Mouse (Mus musculus) embryonic facial prominence, embryonic 15.5 days (tissue): ENCODE data around the gene Bmf. TPM values are rescaled to one million over a fixed set of nuclear protein-coding genes. Genes with fewer than 3 reads are reported as not detected.
A peak's percentile ranks its signal among the peaks of the same experiment; 100 is the strongest.

ENCODE experiments used
- ATAC-seq: fragments of 200-750 bp; cut with Nextera tagmentation; 2 replicates; pipeline ENCODE4 v1.8.0; 2017; ENCODE audit warnings: low read depth, moderate TSS enrichment; ENCODE audit not compliant: insufficient number of reproducible peaks, low FRiP score, low TSS enrichment
- H3K27ac ChIP-seq: fragments of 300-500 bp; sonication (generic); replicated peaks from 2 replicates; pipeline ENCODE4 v1.5.1; 2015; ENCODE audit warnings: mild to moderate bottlenecking, inconsistent platforms
- H3K27me3 ChIP-seq: fragments of 300-500 bp; sonication (generic); 2 replicates; pipeline ENCODE4 v1.6.1; 2015; ENCODE audit warnings: inconsistent platforms
- H3K36me3 ChIP-seq: fragments of 300-500 bp; sonication (generic); 2 replicates; pipeline ENCODE4 v1.6.1; 2015; ENCODE audit warnings: mild to moderate bottlenecking, inconsistent platforms
- H3K4me1 ChIP-seq: fragments of 300-500 bp; sonication (generic); 2 replicates; pipeline ENCODE4 v1.6.1; 2015; ENCODE audit warnings: inconsistent platforms
- H3K4me2 ChIP-seq: fragments of 300-500 bp; sonication (generic); replicated peaks from 2 replicates; pipeline ENCODE4 v1.6.1; 2015; ENCODE audit warnings: mild to moderate bottlenecking, inconsistent platforms
- H3K4me3 ChIP-seq: fragments of 300-500 bp; sonication (generic); replicated peaks from 2 replicates; pipeline ENCODE4 v1.5.1; 2015; ENCODE audit warnings: mild to moderate bottlenecking, inconsistent platforms
- H3K9ac ChIP-seq: fragments of 300-500 bp; sonication (generic); 2 replicates; pipeline ENCODE4 v1.6.1; 2015; ENCODE audit warnings: inconsistent platforms
- H3K9me3 ChIP-seq: fragments of 300-500 bp; sonication (generic); replicated peaks from 2 replicates; pipeline ENCODE4 v1.6.1; 2016; ENCODE audit warnings: inconsistent platforms
- WGBS: fragments of 180-500 bp; shearing (Covaris S2); methylation state at CpG from one replicate; pipeline ENCODE4 v1.1.7; 2015; 5-methylcytosine and 5-hydroxymethylcytosine counted together
- polyA plus RNA-seq: library from polyadenylated mRNA; unstranded; fragments of >200 nt; fragmentation: Nextera tagmentation; extraction: Ambion mirVana; gene quantifications from 2 replicates; pipeline ENCODE4 v1.2.1, GENCODE M21; 2015

The Bmf gene
- polyA plus RNA-seq, 1 experiment from 2014 or later: 6.7 TPM

DNA sequence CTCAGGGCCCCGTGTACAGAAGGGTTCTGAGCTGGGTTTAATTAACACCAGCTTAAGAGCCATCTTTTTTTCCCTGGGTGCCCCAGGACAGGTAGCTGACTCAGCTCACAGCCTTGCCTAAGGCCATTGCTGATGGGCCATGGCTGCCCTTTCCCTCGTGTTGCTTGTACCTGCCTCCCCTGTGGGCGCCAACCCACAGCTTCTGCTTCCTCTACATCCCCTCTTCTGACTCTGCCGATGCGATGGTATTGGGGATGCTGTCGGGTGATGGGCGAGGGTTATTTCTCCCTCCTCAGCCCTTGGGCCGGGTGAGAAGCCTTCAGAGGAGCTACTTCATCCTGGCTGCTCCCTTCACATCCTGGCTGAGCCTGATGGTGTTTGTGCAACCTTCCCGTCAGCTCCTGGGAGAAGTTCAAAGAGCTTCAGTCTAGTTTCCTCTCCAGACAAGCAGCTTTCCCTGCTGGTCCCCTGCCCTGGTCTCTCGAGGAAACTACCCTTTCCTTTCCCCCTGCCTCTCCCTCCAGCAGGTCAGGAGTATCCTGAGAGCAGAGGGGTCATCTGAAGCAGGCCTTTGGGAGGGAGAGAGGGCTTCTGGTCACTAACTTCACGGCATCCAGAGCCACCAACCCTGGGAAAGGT, 37.6 kb downstream of the Bmf start:
- Histone ChIP-seq H3K9me3 (no peaks in the 10 kb centered on the region), H3K27ac (0 out of 2 replicates have a peak overlapping the region, but pooled peaks have one; percentile 7), H3K9ac (no peak overlapping the region), H3K36me3 (no peaks in the 10 kb centered on the region), H3K27me3 (no peaks in the 10 kb centered on the region), H3K4me3 (no peak overlapping the region), H3K4me1 (peaks cover 36% of the 10 kb centered on the region), H3K4me2 (no peak overlapping the region)
- no peak for ATAC-seq
- WGBS: 52% methylated on average over 11 of the region's 11 CpGs

DNA sequence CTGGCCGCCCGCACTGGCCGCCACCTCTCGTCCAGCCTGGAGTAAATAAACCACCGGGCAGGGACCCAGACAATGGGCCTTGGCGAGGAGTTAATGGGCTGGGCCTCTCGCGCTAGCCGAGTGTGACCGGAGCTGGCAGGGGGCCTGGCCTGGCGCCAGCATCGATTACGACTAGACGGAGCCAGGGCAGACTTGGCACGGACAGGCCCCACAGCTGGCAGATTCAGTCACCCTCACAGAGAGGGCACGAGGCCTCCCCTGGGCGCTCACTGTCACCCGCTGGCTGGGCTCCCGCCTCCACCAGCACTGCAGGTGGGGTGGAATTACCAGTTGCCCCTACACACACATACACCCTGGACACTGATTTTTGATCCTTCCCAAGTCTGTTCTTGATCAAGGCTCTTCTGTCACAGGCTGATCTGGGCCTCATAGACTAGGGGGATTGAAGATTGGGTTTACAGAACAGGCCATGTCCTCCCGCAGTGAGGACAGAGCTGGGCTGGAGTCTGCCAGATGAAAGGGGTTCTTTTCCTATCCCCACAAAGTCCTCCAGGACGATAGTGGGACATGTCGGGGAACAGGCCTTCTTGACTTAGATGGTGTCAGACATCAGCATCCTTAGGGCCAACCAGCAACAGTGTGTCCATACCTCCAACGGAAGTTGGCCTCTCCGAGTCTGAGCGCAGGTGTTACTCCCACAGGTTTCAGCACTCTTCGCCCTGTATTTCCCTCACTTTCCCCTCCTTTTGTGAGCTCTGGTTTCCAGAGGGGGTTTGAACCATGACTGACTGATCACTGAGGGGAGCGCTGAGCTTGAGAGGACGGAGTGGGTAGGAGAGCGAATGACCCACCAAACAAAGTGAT, 38.8 kb downstream of the Bmf start:
- peak; percentile 84 for ATAC-seq
- H3K36me3 ChIP-seq: no peaks in the 10 kb centered on the region
- no peaks in the 10 kb centered on the region for H3K9me3 ChIP-seq
- H3K4me2 ChIP-seq: peak overlapping the region; percentile 10; the same call in 1 of the 2 replicates
- H3K4me3 ChIP-seq: no peak overlapping the region
- peak overlapping the region; percentile 74 for H3K27ac ChIP-seq
- H3K9ac ChIP-seq: no peak overlapping the region
- 35% methylated on average over 29 of the region's 29 CpGs for WGBS
- H3K4me1 ChIP-seq: peaks cover 36% of the 10 kb centered on the region
- H3K27me3 ChIP-seq: no peaks in the 10 kb centered on the region

DNA sequence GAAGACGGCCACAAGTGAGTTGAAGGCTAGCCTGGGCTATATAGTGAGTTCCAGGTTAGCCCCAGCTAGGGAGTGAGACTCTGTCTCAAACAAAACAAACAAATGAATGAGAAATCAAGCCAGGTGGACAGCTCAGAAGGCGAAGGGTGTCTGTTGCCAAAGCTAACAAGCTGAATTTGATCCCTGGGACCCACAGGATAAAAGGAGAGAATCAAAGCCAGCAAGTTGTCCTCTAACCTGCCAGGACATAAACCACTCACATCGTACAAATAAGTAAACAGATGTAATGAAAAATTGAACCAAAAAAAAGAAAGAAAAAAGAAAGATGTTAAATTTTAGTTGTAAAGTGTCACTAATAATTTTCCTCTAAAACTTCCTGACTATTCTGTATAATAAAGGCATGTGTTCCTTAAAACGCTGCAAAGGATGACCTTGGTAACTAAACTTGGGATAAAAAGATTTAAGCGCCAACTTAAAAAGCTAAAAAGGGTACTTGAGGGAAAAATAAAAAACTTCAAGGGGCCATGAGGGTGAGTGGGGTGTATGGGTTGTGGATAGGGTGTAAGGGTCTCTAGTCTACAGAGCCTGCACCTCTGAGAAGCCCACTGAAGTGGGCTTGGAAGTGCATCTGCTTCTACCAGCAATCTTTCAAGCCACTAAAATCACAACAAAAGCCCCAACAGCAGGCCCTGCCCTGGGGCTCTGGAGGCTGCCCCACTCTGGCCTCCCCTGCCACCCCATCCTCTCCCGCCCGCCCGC, 39.6 kb downstream of the Bmf start:
- Histone ChIP-seq H3K27me3 (no peaks in the 10 kb centered on the region), H3K27ac (peak overlapping the region; percentile 74), H3K4me2 (peak overlapping the region; percentile 10; the same call in 1 of the 2 replicates), H3K9ac (no peak overlapping the region), H3K4me3 (no peak overlapping the region), H3K4me1 (peaks cover 36% of the 10 kb centered on the region), H3K9me3 (no peaks in the 10 kb centered on the region), H3K36me3 (no peaks in the 10 kb centered on the region)
- 0 out of 2 replicates have a peak, but pooled peaks have one; percentile 6 for ATAC-seq
- WGBS: 57% methylated on average over 8 of the region's 8 CpGs

DNA sequence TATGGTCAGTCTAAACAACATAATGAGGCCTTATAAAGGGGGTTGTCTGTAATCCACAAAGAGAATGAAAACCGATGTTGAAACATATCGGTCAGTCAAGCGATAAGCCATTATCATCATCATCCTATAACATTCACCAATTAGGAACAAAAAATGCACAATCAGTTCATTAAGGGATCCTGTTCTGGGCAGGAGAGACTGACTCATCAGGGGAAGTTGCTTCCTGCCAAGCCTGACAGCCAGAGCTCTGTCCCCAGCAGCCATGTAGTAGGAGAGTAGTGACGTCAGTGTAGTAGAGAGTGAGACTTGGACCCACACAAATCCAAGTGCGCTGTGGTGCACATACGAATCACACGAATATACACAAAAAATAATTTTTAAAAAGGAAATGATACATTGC, 42.4 kb downstream of the Bmf start:
- Histone ChIP-seq H3K27me3 (no peaks in the 10 kb centered on the region), H3K27ac (no peak overlapping the region), H3K9me3 (no peaks in the 10 kb centered on the region), H3K4me3 (no peak overlapping the region), H3K9ac (no peak overlapping the region), H3K4me2 (no peak overlapping the region), H3K36me3 (no peaks in the 10 kb centered on the region), H3K4me1 (peaks cover 25% of the 10 kb centered on the region)
- ATAC-seq: no peak
- 86% methylated on average over 7 of the region's 7 CpGs for WGBS

DNA sequence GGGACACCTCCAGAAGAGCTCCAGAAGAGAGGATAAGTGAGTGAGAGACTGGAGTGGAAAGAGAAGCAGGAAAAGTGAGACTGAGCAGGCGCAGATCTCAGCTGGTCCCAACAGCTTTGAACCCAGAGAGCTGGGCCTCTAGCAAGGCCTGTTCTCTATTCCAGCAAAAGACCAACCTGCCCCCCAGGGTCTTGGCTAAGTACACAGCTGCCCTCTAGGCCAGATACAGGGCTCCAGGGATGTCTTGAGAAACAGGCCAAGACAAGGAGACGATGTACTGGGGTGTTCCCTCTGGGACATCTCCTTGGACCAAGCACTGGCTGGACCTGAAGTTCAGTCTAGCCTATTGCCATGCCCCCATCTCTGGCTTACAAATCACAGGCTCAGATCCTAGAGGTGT, 49.3 kb downstream of the Bmf start:
- H3K4me2 ChIP-seq: no peak overlapping the region
- H3K27me3 ChIP-seq: no peaks in the 10 kb centered on the region
- H3K9me3 ChIP-seq: no peaks in the 10 kb centered on the region
- no peaks in the 10 kb centered on the region for H3K36me3 ChIP-seq
- H3K27ac ChIP-seq: peak overlapping the region; percentile 36; the same call in 1 of the 2 replicates
- no peak overlapping the region for H3K9ac ChIP-seq
- no peak overlapping the region for H3K4me3 ChIP-seq
- no peak for ATAC-seq
- peaks cover 28% of the 10 kb centered on the region for H3K4me1 ChIP-seq
- 69% methylated on average over 2 of the region's 2 CpGs for WGBS

DNA sequence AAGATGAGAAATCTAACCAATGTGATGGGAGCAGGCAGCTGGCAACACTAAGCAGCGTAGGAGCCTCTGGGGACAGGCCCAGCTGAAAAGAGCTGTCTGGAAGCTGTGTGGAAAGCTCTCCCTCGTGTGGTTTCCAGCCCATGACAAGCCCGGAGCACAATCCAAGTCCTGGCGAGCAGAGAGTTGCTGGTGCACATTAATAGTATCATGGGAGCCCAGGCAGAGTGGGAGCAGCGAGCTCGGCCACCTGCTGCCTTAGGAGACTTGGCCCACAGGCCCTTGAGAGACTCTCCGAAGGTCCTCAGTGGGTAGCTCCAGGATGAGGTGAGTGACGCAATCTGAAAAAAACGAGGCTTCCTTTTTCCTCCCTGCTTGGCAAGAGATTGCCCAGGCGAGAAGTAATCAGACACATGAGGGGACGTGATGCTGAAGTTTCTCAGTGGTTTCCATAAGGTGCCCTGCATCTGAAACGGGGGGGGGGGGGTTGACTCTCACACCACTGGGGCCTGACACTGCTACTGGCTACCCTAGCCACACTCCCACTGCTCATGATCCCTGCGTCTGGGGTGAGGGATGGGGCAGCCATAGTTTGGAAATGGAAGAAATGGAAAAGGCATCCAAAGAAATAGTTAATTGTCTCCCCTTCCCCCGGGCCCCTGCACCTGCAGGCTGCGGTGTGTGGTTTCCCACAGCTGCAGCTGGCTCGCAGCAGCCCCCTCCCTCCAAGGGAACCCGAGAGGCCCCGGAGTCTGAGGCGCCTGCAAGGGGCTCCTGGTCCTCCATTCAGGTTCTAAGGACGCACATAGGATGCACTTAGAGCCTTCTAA, 50.1 kb downstream of the Bmf start:
- Histone ChIP-seq H3K9ac (no peak overlapping the region), H3K4me2 (0 out of 2 replicates have a peak overlapping the region, but pooled peaks have one; percentile 13), H3K27me3 (no peaks in the 10 kb centered on the region), H3K27ac (peak overlapping the region; percentile 58; the same call in 1 of the 2 replicates), H3K9me3 (no peaks in the 10 kb centered on the region), H3K4me1 (peaks cover 28% of the 10 kb centered on the region), H3K4me3 (no peak overlapping the region), H3K36me3 (no peaks in the 10 kb centered on the region)
- ATAC-seq: peak; percentile 85
- 14% methylated on average over 20 of the region's 20 CpGs for WGBS

DNA sequence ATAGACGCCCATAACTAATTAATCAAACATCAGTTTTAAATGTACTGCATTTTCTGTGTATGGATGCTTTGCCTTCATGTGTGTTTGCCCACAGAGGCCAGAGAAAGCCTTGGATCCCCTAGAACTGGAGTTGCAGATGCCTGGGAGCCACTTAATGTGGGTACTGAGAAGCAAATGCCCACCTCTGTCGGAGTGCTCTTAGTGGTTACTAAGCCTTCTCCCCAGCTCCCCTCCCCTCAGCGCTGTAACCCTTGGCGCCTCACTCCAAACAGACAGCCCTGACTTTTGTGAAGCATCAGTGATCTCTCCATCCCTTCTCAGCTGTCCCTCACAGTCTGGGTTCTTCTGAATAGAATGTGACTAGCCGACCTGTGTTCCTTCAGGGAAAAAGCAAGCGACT, 51.0 kb downstream of the Bmf start:
- no peak overlapping the region for H3K27ac ChIP-seq
- no peaks in the 10 kb centered on the region for H3K27me3 ChIP-seq

DNA sequence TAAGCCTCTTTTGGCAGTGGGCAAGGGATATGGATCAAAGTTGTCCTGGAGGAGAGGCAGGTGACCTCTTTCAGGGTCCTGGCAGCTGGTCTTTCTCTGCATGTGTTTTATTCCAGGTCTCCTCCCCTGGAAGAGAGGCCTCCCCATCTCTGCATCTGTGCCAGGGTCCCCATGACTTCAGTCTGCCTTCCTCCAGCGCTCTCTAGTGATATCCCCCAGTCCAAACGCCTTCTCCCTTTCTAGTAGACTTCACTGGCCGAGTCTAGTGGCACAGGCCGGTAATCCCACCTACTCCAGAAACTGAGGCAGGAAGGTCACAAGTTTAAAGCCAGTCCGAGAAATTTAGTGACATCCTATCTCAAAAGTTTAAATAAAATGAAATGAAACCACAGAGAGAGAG, 51.6 kb downstream of the Bmf start:
- no peaks in the 10 kb centered on the region for H3K9me3 ChIP-seq
- no peaks in the 10 kb centered on the region for H3K36me3 ChIP-seq
- H3K4me1 ChIP-seq: peaks cover 28% of the 10 kb centered on the region
- H3K4me3 ChIP-seq: no peak overlapping the region
- WGBS: 85% methylated on average over 5 of the region's 5 CpGs
- ATAC-seq: no peak
- H3K9ac ChIP-seq: no peak overlapping the region
- H3K4me2 ChIP-seq: no peak overlapping the region
- H3K27ac ChIP-seq: no peak overlapping the region
- H3K27me3 ChIP-seq: no peaks in the 10 kb centered on the region

More for the DNA sequence above, 51.0 kb downstream of the Bmf start:
- H3K9ac ChIP-seq: no peak overlapping the region
- no peaks in the 10 kb centered on the region for H3K9me3 ChIP-seq
- H3K36me3 ChIP-seq: no peaks in the 10 kb centered on the region
- no peak for ATAC-seq
- H3K4me3 ChIP-seq: no peak overlapping the region
- 73% methylated on average over 6 of the region's 6 CpGs for WGBS
- peaks cover 28% of the 10 kb centered on the region for H3K4me1 ChIP-seq
- H3K4me2 ChIP-seq: no peak overlapping the region

DNA sequence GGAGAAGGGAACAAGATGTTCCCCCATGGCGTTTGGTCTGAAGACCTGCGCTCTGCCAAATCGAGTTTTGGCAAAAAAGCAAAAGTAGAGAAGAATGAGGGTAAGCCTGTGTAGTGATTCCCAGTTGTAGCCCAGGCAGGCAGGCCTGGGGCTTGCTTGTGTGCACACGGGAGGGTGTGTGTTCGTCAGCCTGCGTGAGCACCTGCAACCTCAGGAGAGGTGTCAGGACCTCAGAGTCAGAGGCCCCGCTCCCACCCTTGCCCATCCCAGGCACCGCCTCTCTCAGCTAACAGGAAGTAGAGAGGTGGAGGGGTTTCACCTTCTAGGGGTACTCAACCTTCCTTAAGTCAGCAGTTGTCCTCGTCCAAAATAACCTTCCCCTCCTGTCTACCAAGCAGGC, 54.5 kb downstream of the Bmf start:
- Histone ChIP-seq H3K4me1 (peaks cover 28% of the 10 kb centered on the region), H3K4me3 (no peak overlapping the region), H3K36me3 (no peaks in the 10 kb centered on the region), H3K27me3 (no peaks in the 10 kb centered on the region), H3K4me2 (no peak overlapping the region), H3K9ac (no peak overlapping the region), H3K27ac (no peak overlapping the region), H3K9me3 (no peaks in the 10 kb centered on the region)
- 78% methylated on average over 9 of the region's 9 CpGs for WGBS
- ATAC-seq: no peak

DNA sequence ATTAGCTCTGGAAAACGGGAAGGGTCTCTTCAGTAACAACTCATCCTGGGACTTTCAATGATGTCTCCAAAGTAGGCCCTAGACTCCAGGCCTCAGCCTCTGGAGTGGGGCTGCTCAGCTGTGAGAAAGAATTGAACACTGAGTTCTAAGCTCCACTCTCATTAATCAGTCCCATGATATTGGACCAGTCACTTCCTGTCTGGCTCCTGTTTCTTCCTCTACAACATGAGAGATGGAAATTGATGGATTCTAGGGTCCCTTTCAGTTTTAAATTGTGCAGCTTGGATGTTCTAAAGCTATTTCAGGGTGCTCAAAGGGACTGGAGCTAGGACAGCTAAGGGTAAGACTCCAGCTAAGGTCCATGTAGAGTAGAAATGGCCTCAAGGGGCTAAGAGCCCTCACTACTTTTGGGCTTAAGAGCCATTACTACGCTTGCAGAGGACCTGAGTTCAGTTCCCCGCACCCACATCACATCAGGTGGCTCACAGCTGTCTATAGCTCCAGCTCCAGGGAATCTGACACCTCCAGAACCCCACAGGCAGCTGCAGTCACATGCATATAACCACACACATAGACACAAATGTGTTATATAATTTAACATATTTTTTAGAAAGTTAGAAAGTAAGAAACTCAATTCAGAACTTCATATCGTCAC, 57.6 kb downstream of the Bmf start:
- no peak overlapping the region for H3K4me2 ChIP-seq
- H3K27me3 ChIP-seq: no peaks in the 10 kb centered on the region
- no peaks in the 10 kb centered on the region for H3K9me3 ChIP-seq
- H3K4me3 ChIP-seq: no peak overlapping the region
- no peak overlapping the region for H3K9ac ChIP-seq
- no peak for ATAC-seq
- H3K36me3 ChIP-seq: no peaks in the 10 kb centered on the region
- H3K4me1 ChIP-seq: peaks cover 19% of the 10 kb centered on the region
- no peak overlapping the region for H3K27ac ChIP-seq
- WGBS: 74% methylated on average over 4 of the region's 4 CpGs
